Mouse (Mus musculus) limb, embryonic 12.5 days (tissue): ENCODE measurements at regions not wholly inside any gene's neighbourhood (a gene's known extent, or its start where the extent isn't known, plus 50 kb on each side); places are given as distances from the start of the nearest gene placed in this dataset.

Experiments
- ATAC-seq: fragments of 200-750 bp; cut with Nextera tagmentation; 2 replicates; pipeline ENCODE4 v1.8.0; 2017; ENCODE audit warnings: low read depth, moderate TSS enrichment; ENCODE audit not compliant: insufficient number of reproducible peaks, insufficient read depth, low FRiP score, low TSS enrichment
- H3K27ac ChIP-seq: fragments of 300-500 bp; sonication (generic); 2 replicates; pipeline ENCODE4 v1.5.1; 2016; ENCODE audit warnings: mild to moderate bottlenecking, moderate library complexity
- H3K27me3 ChIP-seq: fragments of 300-500 bp; sonication (generic); 2 replicates; pipeline ENCODE4 v1.6.1; 2016; ENCODE audit warnings: mild to moderate bottlenecking, moderate library complexity
- H3K36me3 ChIP-seq: fragments of 300-500 bp; sonication (generic); 2 replicates; pipeline ENCODE4 v1.6.1; 2016; ENCODE audit warnings: mild to moderate bottlenecking, moderate library complexity
- H3K4me1 ChIP-seq: fragments of 300-500 bp; sonication (generic); replicated peaks from 2 replicates; pipeline ENCODE4 v1.6.1; 2016
- H3K4me2 ChIP-seq: fragments of 300-500 bp; sonication (generic); 2 replicates; pipeline ENCODE4 v1.6.1; 2016; ENCODE audit warnings: mild to moderate bottlenecking, moderate library complexity
- H3K4me3 ChIP-seq: fragments of 300-500 bp; sonication (generic); replicated peaks from 2 replicates; pipeline ENCODE4 v1.5.1; 2016; ENCODE audit warnings: mild to moderate bottlenecking
- H3K9ac ChIP-seq: fragments of 300-500 bp; sonication (generic); replicated peaks from 2 replicates; pipeline ENCODE4 v1.6.1; 2016; ENCODE audit warnings: mild to moderate bottlenecking, moderate library complexity
- H3K9me3 ChIP-seq: fragments of 300-500 bp; sonication (generic); 2 replicates; pipeline ENCODE4 v1.6.1; 2016; ENCODE audit warnings: mild to moderate bottlenecking, moderate library complexity
- WGBS: fragments of 180-500 bp; shearing (Covaris S2); methylation state at CpG from one replicate; pipeline ENCODE4 v1.1.7; 2016; 5-methylcytosine and 5-hydroxymethylcytosine counted together

DNA sequence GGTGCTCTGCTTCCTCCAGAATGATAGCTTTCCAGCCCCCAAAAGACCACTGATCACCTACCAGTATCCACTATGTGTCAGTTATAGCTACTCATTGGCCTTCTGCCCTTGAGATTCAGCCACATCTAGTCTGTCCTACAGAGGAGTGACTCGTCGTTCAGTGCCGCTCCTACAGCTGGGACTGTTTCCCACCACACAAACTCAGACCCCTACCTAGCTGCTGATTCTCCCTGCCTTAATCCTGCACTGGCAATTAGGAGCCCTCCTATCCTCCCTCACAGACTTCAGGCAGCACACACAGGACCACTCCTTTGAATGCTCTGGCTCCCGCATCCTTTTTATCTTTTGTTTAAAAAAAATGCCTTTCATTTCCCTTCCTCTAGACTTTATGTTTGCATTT is 275.9 kb downstream of the Klf6 start:
- no peaks in the 10 kb centered on the region for H3K4me1 ChIP-seq
- H3K4me2 ChIP-seq, result no peak overlapping the region
- no peaks in the 10 kb centered on the region for H3K9me3 ChIP-seq
- no peaks in the 10 kb centered on the region for H3K27me3 ChIP-seq
- WGBS, result 19% methylated on average over 4 of the region's 4 CpGs
- H3K4me3 ChIP-seq, result no peak overlapping the region
- H3K9ac ChIP-seq, result no peak overlapping the region
- ATAC-seq, result no peak
- no peaks in the 10 kb centered on the region for H3K36me3 ChIP-seq
- H3K27ac ChIP-seq, result no peak overlapping the region

DNA sequence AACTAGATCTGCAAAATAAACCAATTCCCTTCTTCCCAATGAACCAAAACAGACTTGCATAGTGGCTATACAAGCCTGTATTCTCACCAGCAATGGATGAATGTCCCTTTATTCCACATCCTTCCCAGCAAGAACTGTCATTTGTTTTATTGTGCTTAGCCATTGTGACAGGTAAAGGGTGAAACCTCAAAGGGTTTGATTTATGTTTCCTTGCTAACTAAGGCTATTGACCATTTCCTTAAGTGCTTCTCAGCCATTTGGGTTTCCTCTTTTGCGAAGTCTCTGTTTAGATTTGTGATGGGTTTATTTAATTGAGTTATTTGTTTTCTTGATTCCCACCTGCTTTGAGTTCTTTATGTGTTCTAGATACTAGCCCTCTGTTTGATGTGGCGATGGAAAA is 281.5 kb downstream of the Klf6 start:
- H3K9ac ChIP-seq, result no peak overlapping the region
- H3K4me1 ChIP-seq, result no peaks in the 10 kb centered on the region
- H3K4me3 ChIP-seq, result no peak overlapping the region
- no peak overlapping the region for H3K4me2 ChIP-seq
- no peak for ATAC-seq
- no peaks in the 10 kb centered on the region for H3K27me3 ChIP-seq
- no peaks in the 10 kb centered on the region for H3K36me3 ChIP-seq
- H3K9me3 ChIP-seq, result no peaks in the 10 kb centered on the region
- 51% methylated on average over 2 of the region's 2 CpGs for WGBS
- H3K27ac ChIP-seq, result no peak overlapping the region

DNA sequence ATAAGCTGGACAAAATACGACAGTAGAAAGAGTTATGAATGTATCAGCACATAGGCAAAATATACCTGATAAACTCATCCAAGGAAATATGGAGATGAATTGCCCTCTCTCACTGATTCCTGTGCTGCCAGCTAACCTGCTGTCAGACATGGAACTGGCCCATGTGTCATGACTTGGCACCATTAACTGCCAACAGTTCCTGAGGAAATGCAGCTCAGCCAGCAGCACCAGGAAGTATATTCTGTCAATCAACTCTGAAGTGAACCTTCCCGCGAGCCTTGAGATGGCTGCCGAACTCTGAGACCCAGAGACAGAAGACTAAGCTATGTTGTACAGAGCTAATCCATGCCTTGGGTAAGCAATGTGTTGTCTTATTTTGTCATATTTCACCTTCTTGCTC is 292.4 kb downstream of the Klf6 start:
- Histone ChIP-seq H3K4me3 (no peak overlapping the region), H3K27me3 (no peaks in the 10 kb centered on the region), H3K9me3 (no peaks in the 10 kb centered on the region), H3K4me1 (peaks cover 3% of the 10 kb centered on the region; the same call in 1 of the 2 replicates), H3K27ac (no peak overlapping the region), H3K36me3 (no peaks in the 10 kb centered on the region), H3K9ac (no peak overlapping the region), H3K4me2 (no peak overlapping the region)
- WGBS, result 81% methylated on average over 4 of the region's 4 CpGs
- ATAC-seq, result no peak

DNA sequence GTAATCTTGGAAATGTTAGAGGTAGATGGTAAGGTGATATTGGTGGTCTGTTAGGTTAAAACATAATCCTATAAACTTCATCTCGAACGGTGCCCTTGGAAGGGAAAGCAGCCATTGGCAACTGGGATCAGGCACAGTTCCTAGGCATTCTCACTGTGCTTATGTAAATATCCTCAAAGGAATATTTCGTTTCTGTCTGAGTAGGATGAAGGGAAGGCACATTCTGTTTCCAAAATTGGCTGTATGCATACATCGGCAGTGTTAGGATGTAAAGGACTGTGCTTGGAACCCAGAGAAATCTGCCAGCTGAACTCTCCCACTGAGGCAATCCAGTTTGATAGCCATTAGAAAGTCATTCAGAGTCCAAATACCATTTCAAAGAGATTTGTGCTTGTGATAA is 294.9 kb downstream of the Klf6 start:
- 78% methylated on average over 4 of the region's 4 CpGs for WGBS
- Histone ChIP-seq H3K9ac (no peak overlapping the region), H3K9me3 (no peaks in the 10 kb centered on the region), H3K4me1 (peaks cover 3% of the 10 kb centered on the region; the same call in 1 of the 2 replicates), H3K27me3 (no peaks in the 10 kb centered on the region), H3K36me3 (no peaks in the 10 kb centered on the region), H3K27ac (no peak overlapping the region), H3K4me2 (no peak overlapping the region), H3K4me3 (no peak overlapping the region)
- ATAC-seq, result no peak

DNA sequence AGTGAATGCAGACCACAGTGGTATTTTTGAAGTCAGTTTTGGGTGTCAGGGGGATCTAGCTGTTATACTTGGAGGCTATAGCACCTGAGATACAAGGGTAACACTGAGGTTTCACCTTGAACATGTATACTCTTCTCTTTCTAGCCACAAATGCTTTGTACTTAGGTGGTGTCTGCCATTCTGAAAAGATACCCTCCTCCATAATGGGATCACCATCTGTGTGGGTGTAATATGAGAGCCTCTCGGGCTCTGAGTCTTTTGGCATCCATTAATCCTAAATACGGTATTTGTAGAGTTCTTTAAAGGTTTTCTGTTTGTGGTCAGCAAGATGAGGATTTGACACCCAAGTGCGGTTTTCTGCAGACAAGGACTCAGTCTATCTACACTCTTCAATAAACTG is 295.7 kb downstream of the Klf6 start:
- H3K9ac ChIP-seq, result no peak overlapping the region
- no peaks in the 10 kb centered on the region for H3K36me3 ChIP-seq
- no peak for ATAC-seq
- WGBS, result 31% methylated on average over 3 of the region's 3 CpGs
- H3K27ac ChIP-seq, result no peak overlapping the region
- H3K4me2 ChIP-seq, result no peak overlapping the region
- H3K9me3 ChIP-seq, result no peaks in the 10 kb centered on the region
- no peaks in the 10 kb centered on the region for H3K27me3 ChIP-seq
- H3K4me1 ChIP-seq, result peaks cover 3% of the 10 kb centered on the region; the same call in 1 of the 2 replicates
- no peak overlapping the region for H3K4me3 ChIP-seq

DNA sequence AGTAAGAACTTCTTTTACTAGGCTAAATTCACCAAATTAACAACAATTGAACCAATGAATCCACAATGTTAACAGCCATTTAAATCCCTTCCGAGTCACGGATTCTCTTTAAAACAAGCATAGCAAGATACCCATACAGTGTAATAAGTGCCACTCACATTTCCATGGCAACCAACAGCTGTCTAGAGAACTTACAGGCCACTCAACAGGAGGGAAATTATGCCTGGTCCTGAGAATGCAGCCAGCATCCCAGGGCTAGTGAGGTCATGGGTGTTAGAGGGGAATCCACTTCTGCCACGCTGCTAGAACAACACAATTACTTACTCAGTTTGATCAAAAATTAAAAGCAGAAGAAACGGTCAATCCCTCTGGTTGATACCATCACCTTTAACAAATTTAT is 296.7 kb downstream of the Klf6 start:
- ATAC-seq, result no peak
- WGBS, result 54% methylated on average over 4 of the region's 4 CpGs

DNA sequence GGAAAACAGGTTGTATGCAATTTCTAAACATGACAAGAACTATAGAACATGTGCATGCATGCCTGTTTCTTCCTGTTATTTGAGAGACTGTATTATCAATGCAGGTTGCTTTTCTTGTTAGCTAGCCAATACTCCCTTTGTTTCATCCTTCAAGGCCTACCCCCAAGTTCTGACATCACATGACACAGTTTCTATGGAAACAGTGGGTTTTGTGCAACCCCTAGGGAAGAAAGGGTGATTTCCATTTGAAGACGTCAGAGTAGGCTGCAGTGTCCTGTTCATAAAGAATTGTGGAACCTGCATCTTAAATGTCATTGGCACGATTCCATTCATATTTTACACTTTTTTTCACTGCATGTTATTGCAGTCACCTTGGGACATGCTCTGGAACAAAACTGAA is 298.1 kb downstream of the Klf6 start:
- Histone ChIP-seq H3K9me3 (no peaks in the 10 kb centered on the region), H3K36me3 (no peaks in the 10 kb centered on the region), H3K9ac (no peak overlapping the region), H3K4me3 (no peak overlapping the region), H3K4me2 (no peak overlapping the region), H3K27me3 (no peaks in the 10 kb centered on the region), H3K4me1 (peaks cover 3% of the 10 kb centered on the region; the same call in 1 of the 2 replicates), H3K27ac (no peak overlapping the region)
- 53% methylated on average over 2 of the region's 2 CpGs for WGBS
- no peak for ATAC-seq

More for the DNA sequence above, 296.7 kb downstream of the Klf6 start:
- Histone ChIP-seq H3K27me3 (no peaks in the 10 kb centered on the region), H3K36me3 (no peaks in the 10 kb centered on the region), H3K4me1 (peaks cover 3% of the 10 kb centered on the region; the same call in 1 of the 2 replicates), H3K9me3 (no peaks in the 10 kb centered on the region), H3K9ac (no peak overlapping the region), H3K4me3 (no peak overlapping the region), H3K27ac (no peak overlapping the region), H3K4me2 (no peak overlapping the region)

DNA sequence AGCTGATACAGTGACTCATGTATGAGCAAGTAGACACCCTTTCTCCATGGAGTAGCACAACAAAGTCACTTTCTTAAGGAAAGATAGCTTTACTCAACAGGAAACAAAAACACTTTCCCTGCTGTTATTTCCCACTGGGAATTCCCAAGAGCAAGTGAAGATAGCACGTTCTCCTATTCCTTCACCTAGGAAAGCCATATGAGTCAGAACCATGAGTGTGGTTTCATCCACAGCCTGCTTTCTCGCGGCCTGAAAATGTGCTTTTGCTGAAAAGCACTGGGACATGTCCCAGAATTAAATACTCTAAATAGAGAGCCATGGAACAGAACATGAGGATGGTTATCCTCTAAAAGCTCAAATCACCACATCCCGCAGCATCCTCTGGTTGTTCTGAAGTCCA is 304.6 kb downstream of the Klf6 start:
- Histone ChIP-seq H3K27me3 (no peaks in the 10 kb centered on the region), H3K27ac (no peak overlapping the region), H3K9me3 (no peaks in the 10 kb centered on the region), H3K4me3 (no peak overlapping the region), H3K4me1 (no peaks in the 10 kb centered on the region), H3K4me2 (no peak overlapping the region), H3K9ac (no peak overlapping the region), H3K36me3 (no peaks in the 10 kb centered on the region)
- WGBS, result 84% methylated on average over 4 of the region's 4 CpGs
- ATAC-seq, result no peak

DNA sequence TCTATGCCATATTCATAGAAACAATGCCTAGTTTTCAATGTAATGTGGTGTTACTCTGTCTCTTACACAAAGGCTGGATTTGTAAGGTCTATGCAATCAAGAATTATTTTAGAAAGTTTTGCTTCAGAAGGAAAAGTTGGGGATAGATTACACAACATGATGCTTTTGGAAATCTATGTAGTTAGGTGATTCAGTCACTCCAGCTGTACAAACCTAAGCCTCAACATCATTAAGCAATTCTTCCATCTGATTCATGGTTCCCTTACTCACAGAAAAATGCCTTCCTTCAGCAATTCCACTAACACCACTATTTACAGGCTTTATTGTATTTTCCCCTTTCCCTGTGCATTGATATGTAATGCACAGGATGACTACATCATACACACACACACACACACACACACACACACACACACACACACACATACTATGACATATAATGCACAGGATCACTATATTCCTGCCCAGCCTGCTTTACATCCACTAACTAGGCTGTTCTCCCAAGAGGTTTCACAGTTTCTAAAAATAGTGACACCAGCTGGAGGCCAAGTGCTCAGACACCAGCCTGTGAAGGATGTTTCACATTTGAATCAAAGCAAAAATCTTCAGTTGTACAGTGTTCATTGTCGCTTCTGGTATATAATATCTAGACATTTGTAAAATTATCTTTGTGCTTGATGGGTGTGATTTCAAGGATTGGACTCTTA is 305.9 kb downstream of the Klf6 start:
- no peak overlapping the region for H3K9ac ChIP-seq
- H3K36me3 ChIP-seq, result no peaks in the 10 kb centered on the region
- no peak overlapping the region for H3K4me2 ChIP-seq
- H3K4me1 ChIP-seq, result no peaks in the 10 kb centered on the region
- WGBS, result 92% methylated on average over 1 of the region's 1 CpGs
- no peak overlapping the region for H3K27ac ChIP-seq
- no peak overlapping the region for H3K4me3 ChIP-seq
- H3K27me3 ChIP-seq, result no peaks in the 10 kb centered on the region
- no peak for ATAC-seq
- H3K9me3 ChIP-seq, result no peaks in the 10 kb centered on the region

DNA sequence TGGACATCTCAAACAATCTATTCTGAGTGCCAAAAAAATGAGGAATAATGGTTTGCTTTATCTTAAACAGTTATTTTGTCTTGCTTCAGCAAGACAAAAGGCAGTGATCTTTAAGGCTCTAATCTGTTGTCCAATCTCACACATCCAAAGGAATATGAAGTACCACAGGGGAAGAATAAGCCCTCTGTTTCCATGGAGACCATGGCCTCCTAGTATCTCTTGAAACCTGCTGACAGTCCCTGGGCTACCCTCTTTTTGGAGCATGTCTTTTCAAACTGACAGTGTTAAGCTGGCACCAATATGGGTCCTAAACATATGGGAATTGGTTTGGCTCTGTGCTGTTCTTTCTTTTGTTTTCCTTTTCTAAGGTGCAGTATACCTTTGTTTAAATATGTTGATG is 311.8 kb downstream of the Klf6 start:
- H3K9me3 ChIP-seq, result no peaks in the 10 kb centered on the region
- no peaks in the 10 kb centered on the region for H3K27me3 ChIP-seq
- no peak overlapping the region for H3K9ac ChIP-seq
- no peaks in the 10 kb centered on the region for H3K36me3 ChIP-seq
- H3K4me3 ChIP-seq, result no peak overlapping the region
- no peak for ATAC-seq
- no peak overlapping the region for H3K27ac ChIP-seq
- no peaks in the 10 kb centered on the region for H3K4me1 ChIP-seq
- no peak overlapping the region for H3K4me2 ChIP-seq

DNA sequence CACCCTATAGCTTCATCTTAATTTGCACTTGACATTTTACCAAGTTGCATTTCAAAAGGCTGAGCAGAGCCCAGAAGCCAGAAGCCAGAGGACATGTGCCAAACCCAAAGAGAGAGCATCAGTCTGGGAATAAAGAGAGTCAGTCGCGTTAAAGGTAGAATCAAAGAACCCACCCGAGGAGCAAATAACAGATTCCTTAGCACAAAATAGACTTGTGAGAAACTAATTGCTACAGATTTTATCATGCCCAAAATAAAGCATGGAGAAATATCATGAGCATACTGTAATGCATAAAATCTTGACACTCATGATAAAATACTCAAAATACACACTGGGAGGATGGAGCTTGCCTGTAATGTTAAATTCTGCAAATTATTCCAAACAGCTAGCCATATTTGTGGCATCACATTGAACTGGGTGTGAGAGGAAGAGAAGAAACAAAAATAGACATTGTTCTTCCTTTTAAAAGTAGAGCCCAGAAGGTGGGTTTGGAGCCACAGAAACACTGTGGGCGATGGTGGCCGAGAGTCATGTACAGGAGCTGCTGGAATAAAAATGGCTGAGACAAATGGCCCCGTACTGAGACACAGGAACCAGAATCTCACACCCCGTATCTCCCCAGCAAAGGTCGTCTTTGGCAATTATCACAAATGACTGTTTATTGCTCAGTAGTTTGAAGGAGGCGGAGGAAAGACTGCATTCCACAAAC is 317.2 kb downstream of the Klf6 start:
- H3K27me3 ChIP-seq, result no peaks in the 10 kb centered on the region
- no peak for ATAC-seq
- H3K9ac ChIP-seq, result no peak overlapping the region
- no peaks in the 10 kb centered on the region for H3K9me3 ChIP-seq
- no peak overlapping the region for H3K27ac ChIP-seq
- no peaks in the 10 kb centered on the region for H3K36me3 ChIP-seq
- no peak overlapping the region for H3K4me2 ChIP-seq
- no peak overlapping the region for H3K4me3 ChIP-seq
- no peaks in the 10 kb centered on the region; the same call in 1 of the 2 replicates for H3K4me1 ChIP-seq
- WGBS, result 48% methylated on average over 9 of the region's 9 CpGs

DNA sequence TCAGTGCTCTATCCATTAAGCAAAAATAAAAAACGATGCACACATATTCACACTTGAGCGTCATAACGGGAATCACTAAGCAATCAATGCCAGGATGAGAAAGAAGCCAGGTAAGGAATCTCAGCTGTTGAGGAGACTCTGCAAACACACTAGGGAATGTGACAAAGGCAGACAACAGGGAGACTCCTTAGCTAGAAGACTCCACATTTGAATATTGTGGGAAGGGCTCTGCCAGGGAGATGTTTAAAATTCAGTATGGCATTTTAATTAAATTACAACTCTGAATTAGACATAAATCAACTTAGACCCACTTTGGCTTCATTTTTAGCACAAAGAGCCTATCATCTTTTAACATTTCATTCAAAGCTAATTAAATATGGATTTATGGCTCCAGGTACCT is 327.9 kb downstream of the Klf6 start:
- 0 out of 2 replicates have a peak, but pooled peaks cover 3% of the 10 kb centered on the region for H3K9me3 ChIP-seq
- H3K9ac ChIP-seq, result no peak overlapping the region
- H3K27me3 ChIP-seq, result peaks cover 5% of the 10 kb centered on the region; the same call in 1 of the 2 replicates
- WGBS, result 85% methylated on average over 3 of the region's 3 CpGs
- no peak overlapping the region for H3K4me3 ChIP-seq
- H3K36me3 ChIP-seq, result no peaks in the 10 kb centered on the region
- H3K4me2 ChIP-seq, result no peak overlapping the region
- ATAC-seq, result no peak
- no peak overlapping the region for H3K27ac ChIP-seq
- peaks cover 8% of the 10 kb centered on the region; the same call in 1 of the 2 replicates for H3K4me1 ChIP-seq
